Mouse (Mus musculus) ovary, postnatal 36 days (tissue): ENCODE data around the gene Gm12258.
"Not testable (repeated sequence)": the region's sequence is repeated elsewhere in the genome, so short reads cannot be mapped to it uniquely, and the experiment has no call there.

Experiments
- DNase-seq: peaks from one replicate; pipeline ENCODE4 v3.0.0; 2022; ENCODE audit warnings: low spot score, mixed read lengths

Gene Gm12258

DNA sequence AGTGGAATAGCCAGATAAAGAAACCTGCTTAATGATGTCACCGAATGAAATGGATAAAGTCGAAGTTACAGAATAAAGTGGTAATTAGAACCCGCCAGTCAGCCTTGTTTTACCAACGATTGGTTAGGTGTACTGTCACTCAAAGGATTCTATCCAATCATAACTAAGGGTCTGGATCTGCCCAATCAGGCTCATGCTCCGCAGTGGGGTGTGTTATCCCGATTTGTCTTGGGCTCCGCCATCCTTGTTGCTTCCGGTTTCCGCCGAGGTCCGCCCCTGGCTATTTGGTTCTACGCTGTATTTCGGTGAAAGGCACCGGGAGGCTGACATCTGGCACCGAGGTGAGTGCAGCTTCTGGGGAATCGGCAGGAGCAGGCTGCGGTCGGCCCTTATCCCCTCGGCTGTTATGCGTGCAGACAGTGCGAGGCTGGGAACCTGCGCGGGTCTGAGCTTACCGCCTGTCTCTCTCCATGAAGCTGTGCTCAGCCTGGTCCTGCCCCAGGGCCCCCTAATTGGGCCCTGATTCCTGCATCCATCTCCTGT, at the start of gene Gm12258:
TSS of gene Gm12258 (plus strand) at position 240 of the 543 bp plus-strand sequence.
- DNase-seq = peak; percentile 72

DNA sequence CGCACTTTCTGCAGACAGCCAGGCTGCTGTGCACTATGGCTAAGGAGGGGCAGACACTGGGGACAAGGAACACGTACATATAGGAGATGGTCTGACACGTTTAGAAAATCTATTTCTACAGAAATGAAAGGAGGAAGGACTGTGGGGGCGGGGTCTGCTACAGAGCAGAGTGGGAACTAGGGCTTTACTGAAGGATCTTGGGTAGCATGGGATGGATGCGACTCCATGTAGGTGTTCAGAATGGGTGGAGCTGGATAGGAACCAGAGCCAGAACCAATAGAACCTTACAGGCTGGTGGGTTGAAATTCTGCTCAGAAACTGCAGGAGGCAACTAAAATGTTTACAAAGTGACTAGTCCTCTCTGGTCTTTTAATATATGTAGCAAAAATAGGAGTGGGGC, 47.2 kb upstream of the Gm12258 start:
- no peak for DNase-seq

DNA sequence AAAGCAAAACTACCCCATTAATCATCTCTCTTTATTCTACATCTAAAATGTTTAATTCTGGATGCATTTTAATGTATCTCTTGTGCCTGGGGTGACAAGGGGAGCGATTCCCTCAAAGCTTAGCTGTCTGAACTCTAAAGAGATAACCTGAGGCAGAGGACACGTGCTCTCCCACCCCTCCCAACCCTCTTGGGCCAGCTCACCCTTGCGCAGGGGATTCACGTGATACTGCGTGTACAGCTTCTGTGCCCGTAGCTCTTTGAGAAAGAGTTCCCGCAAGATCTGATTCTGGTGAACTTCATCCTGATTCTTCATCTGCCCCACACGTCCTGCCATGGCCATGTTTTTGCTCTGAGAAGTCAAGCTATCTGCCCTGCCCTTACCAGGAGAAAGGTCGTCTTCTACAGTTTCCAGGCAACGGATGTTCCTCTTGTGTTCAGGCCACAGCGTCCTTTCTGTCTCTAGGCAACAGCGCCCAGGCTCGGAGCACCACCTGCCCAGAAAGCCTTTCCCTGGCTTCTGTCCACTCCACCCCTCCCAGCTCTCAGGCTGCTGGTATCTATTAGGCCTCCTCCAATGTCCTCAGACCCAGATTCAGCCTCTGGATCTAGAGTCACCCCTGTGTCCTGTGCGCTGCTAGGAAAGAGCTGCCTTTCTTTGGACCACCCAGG, 45.3 kb upstream of the Gm12258 start, which contains the start of gene Fam183b:
TSS of gene Fam183b (minus strand) at position 403 of the 671 bp plus-strand sequence.
- DNase-seq = peak; percentile 35

DNA sequence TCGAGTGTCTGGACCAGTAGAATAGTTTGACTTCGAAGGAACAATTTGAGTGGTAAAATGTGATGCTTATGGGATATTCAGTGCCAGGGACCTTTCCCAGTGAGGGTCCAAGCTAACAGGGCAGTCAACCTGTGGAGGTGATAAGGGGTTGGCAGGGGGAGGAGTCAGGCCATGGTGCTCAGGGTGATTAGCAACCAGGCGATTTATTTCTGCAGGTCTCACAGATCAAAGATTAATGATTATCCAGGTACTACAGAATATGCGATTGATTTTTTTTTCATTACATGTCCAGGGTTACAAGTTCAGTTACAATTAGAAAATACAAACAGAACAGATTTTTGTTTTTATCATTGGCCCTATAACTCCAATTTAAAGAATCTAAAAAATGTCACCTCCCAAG, 43.1 kb upstream of the Gm12258 start:
- DNase-seq = no peak

DNA sequence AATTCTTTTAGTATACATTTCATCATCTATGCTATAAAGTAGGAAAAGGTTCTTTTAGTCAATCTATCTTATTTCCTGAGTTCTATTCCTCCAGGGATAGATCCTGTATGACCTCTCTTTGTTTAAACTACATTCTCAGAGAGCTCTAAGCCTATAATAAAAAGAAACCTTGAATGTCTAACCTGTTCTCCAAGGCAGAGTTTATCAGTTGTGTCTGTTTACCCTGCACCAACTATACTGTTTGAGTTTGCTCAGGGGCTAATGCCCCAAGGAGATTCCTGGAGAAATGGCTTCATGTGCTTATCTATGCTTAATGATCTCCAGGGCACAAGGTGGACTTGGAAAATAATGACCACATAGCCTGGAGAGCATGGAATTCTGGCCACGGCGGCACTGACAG, 42.6 kb upstream of the Gm12258 start:
- no peak for DNase-seq

DNA sequence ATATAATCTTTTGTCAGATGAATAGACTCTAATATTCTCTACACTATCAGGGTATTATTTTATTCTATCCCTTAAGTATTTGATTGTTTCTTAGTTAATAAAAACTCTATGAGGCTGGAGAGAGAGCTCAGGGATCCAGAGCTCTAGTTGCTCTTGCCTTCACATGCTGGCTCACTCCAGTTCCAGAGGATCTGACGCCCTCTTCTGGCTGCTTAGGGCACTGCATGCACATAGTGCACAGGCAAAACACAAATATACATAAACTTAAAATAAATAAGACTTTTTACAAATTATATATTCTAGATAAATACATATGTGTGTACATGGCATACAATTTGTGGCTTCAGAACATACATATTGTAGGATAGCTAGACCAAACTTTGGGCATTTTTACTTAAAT, 35.0 kb upstream of the Gm12258 start:
- no peak for DNase-seq

DNA sequence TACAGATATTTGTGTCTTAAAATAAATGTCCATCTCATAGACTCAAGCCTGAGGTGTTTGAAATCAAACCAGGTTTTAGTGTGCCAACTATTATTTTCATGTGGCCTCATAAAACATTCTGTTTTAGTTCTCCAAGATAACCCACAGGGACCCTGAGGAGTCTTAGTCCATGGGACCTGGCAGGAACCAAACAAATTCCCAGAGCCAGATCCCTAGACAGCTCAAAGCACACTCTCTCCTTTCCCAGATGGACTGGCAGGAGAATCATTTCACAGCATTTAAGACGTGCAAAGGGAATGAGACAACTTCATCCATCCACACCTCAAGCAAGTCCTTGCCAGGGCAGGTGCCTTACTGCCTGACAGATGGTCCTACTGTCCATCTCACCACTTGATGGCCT, 32.3 kb upstream of the Gm12258 start, which contains the start of gene Olfr313:
TSS of gene Olfr313 (plus strand) at position 301 of the 400 bp plus-strand sequence.
- DNase-seq = not testable (repeated sequence)

DNA sequence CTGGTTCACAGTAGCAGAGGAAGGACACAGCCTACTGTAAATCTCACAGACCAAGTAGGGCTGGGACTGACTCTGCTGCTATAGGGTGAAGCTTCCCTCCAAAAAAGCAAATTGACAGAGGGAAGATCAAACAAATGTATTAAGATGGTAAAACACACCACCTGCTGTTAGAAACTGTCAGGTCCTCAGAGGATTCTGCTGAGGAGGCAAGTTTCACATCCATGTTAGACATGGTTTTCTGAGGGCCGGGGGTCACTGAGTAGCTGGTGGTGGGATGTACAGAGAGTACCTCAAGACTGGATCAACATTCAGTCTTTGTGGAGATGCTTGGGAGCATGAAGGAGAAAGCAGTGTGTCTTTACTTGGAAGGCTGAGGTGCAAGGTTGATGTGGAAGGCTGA, 31.3 kb upstream of the Gm12258 start:
- no peak for DNase-seq

DNA sequence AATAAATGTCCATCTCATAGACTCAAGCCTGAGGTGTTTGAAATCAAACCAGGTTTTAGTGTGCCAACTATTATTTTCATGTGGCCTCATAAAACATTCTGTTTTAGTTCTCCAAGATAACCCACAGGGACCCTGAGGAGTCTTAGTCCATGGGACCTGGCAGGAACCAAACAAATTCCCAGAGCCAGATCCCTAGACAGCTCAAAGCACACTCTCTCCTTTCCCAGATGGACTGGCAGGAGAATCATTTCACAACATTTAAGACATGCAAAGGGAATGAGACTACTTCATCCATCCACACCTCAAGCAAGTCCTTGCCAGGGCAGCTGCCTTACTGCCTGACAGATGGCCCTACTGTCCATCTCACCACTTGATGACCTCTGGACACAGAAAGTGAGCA, 18.0 kb upstream of the Gm12258 start, which contains the start of gene Olfr312:
TSS of gene Olfr312 (plus strand) at position 301 of the 400 bp plus-strand sequence.
- DNase-seq = not testable (repeated sequence)

DNA sequence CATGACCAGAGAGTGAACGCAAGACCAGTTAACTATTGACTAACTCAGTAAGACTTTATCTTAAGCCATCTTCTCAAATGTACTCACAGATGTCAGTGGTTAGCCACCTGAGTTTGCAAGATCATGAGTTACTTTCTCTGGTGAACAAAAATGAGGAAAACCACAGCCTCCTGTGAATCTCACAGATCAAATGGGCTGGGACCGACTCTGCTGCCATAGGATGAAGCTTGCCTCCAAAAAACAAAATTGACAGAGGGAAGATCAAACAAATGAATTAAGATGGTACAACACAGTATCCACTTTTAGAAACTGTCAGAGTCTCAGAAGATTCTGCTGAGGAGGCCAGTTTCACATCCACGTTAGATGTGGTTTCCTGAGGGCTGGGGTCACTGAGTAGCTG, 17.2 kb upstream of the Gm12258 start:
- DNase-seq = no peak

DNA sequence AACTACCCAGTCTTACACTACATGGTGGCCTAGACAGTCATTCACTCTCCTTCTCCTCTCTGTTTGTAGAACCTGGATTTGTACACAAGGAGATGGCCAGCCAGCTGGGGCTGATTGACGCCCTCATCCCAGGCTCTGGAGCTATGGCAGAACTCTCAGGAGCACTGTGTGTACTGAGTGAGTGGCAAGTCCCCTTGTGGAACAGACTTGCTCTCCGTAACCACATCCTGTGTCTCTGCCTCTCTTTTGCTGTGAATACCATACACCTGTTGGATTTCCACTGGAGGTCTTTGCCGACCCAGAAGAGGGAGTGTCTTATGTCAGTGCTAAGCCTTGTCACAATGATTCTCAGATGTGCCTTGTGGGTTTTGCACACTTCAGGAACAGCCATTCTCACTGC, 14.4 kb upstream of the Gm12258 start:
- DNase-seq = not testable (repeated sequence)

DNA sequence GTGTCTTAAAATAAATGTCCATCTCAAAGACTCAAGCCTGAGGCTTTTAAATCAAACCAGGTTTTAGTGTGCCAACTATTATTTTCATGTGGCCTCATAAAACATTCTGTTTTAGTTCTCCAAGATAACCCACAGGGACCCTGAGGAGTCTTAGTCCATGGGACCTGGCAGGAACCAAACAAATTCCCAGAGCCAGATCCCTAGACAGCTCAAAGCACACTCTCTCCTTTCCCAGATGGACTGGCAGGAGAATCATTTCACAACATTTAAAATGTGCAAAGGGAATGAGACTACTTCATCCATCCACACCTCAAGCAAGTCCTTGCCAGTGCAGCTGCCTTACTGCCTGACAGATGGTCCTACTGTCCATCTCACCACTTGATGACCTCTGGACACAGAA, 8.0 kb upstream of the Gm12258 start, which contains the start of gene Olfr311:
TSS of gene Olfr311 (plus strand) at position 301 of the 400 bp plus-strand sequence.
- DNase-seq = not testable (repeated sequence)

DNA sequence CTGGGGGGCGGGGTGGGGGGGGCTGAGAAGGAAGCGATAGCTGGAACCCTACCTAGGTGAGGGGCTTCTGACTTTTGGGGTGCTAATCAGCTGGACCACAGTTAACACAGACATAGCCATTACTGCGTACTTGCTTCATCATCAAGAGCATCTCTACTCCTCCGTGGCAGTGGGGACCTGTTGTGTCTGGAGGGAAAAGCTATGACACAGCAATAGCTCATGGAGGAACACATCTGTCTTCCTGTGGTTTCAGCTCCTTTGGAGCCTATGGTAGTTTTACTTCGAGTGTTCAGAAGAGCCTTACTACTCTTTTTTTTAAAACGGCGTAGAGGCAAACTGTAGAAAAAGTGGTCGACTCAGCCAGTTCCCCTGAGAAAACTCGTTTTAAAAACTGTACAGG, 678 bp downstream of the Gm12258 start:
- no peak for DNase-seq

DNA sequence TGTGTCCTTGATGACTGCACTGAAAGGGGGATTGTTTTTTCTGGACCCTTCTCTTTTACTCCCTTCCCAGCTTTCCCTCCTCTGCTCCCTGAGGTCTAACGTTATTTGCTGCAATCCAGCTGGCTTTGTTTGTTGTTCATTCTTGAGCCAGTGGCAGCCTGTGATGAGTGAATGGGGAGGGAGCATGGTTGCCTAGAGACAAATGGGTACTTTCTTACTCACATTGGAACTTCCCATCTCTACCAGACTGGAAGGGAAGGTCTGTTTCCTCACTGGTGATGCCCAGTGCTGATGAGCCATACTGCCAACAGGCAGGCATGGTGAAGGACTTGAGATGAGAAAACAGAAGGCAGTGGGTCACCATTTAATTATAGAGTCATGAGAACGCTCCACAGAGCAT, 2.8 kb downstream of the Gm12258 start:
- DNase-seq = no peak

DNA sequence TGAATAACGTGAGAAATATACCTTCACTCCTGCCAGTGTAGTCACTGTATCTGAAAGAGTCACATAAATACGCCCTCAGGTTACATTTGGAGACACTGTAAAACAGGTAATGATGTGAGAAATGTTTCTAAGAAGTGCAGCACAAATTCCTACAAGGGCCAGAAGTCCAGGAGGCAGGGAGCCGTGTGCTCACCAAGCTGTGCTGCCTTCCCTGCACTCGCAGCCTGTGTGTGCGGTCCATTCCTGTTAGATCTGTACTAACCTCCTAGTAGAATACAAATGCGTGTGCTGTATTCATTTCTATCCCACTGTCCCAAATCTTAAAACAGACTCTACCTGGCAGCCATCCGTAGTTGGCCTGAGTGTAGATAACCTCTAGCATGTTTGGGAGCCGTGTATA, 13.8 kb downstream of the Gm12258 start:
- DNase-seq = no peak

DNA sequence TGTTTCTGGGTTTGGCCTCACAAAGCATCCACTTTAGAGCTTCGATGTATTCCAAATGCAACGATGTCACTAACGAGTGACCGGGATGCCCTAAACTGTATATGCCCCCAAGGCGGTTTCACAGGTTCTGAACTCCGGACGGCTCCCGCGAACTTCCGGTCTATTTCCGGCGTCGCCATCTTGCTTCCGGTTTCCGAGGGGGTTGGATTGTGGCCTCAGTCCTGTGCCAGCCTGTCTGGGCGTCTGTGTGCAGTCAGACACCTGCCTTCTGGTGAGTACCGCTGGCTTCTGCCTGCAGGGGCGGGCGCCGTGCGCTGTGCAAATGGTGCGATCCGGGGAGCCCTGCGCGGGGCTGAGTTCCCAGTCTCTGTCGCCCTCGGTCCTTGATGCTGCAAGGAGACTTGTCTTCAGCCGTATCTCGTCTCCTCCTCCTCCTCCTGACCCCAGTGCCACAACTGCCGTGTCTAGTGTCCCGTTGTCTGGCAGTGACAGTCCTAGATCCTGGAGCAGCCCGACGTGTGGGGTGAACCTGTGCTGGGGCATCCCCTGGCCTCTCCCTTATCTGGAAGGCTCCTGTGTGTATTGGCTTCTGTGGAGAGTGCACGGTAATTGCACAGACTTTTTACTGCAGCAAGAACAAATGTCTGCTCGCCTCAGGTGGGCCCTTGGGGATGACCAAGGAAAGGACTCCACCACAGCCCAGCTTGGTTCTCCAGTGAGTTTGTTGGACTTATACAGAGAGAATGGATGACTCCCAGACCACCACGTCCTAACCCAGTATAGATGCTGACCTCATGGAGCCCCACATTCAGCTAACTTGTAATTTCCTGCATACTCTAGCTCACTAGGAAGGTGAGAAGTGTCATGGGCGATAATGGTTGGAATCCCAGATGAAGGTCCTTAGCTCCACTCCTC, 20.3 kb downstream of the Gm12258 start, which contains the start of gene 2810021J22Rik:
TSS of gene 2810021J22Rik (plus strand) at position 178 of the 915 bp plus-strand sequence.
- peak; percentile 77 for DNase-seq

DNA sequence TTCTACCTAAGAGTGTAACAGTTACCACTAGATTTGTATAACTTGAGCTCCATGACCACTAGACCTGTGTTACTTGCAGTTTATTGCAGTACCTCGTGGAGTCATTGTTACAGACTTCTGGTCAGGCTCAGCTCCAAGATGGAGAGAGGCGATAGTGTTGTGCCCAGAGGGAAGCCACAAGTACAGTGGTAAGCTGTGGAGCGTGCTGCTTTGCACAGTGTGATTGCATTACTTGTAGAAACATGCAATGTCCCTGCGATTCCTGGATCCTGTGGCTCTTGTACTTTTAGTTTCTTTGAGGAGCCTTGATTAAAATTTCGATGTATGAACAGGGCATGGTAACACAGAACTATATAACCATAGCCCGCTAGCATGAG, 21.0 kb downstream of the Gm12258 start:
- no peak for DNase-seq

DNA sequence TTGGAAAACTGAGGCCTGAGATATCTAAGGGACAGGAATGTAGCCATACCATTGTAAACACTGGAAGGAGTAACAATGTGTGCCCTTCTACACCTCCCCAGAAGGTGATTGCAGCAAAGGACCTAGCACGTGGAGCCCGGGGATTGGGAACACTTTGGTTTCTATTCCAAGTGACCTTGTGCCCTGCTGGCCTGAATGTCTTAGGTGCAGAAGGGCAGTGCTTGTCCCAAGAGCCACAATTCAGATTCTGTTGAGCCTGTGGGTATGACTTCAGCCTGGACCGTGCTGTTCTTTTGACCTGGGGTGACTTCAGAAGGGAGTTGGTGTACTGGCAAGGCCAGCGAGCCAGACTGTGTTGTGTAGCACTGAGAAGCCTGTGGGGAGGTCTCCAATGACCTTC, 24.0 kb downstream of the Gm12258 start:
- no peak for DNase-seq

DNA sequence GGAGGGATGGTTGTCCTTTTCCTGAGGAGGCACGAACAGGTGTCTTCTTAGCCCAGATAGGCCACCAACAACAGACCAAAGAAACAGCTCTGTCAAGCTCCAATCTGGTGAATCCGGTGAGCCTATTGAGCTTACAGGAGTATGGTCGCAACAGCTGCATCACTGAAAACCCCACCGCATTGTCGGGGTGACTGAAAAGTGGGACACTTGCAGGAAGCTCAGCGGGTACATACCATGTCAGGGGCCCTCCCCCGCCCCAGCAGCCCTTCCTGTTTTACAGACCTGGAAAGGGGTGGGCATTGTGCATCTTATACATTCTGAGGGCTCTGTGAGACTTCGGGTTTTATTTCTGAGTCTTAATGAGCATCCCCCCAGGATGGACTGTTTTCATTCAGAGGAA, 36.8 kb downstream of the Gm12258 start:
- DNase-seq = no peak

DNA sequence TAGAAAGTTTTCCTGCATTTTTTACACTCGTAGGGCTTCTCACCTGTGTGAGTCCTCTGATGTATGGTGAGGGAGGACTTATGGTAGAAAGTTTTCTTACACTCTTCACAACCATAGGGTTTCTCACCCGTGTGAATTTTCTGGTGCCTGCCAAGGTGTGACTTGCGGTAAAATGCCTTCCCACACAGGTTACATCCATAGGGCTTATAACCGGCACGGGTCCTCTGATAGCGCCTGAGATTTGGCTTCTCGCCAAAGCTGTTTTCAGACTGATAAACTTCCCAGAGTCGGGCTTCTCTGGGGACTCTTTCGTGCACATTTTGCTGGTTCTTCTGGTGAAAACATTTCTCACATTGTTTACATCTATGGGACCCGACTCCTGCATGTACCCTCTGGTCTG, 43.6 kb downstream of the Gm12258 start:
- no peak for DNase-seq

DNA sequence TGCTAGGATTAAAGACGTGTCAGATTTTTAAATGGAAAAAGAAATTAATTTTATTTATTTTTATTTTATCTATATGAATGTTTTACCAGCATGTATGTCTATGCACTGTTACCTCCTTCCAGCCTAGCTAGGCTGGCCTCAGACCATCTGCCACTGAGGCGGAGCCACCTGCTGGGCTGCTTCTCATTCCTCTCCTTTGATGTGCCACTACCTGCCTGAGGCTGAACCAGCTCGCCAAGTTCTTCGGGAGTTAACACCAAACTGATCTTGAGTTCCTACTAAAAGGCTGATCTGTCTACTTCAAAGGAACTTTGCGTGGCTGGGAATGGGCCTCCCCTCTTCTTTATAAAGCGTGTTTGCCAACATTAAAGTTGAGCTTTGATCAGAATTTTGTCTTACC, 47.5 kb downstream of the Gm12258 start:
- DNase-seq = no peak

DNA sequence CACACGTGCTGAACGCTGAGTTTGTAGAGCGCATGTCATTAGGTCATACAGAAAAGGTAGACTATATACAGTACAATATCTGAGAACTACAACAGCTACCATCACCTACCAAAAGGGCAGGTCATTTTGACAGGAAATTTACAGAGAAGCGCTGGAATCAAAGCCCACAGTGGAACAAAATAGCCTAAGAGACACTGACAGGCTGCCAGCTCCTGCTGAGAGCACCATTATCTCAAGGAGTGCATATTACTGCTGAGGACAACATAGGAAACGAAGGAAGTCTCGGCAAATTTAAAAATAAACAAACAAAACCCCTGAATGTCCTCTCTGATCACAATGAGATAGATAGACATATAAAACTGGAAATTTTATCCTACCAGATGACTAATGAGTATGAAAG, 50.5 kb downstream of the Gm12258 start:
- DNase-seq = no peak

DNA sequence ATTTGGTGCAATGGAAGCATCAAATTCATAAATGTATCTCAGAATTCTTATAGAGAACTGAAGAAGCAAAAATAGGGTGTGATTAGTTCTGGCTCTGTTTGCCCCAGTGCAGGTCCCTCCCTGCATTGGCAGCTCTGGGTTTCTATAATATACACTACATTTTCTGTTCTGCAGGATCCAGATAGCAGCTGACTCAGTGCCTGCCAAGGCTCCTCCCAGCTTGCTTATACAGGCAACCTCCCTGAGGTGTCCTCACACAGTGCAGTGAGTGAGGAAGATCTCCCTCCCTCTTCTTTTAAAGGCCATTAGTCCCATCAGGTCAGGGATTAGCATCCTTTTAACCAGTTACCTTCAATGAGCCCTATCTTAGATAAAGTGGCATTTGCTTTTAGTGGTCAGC, 54.1 kb downstream of the Gm12258 start:
- DNase-seq = no peak
